Mouse (Mus musculus) cortical plate, adult 2 months (tissue): ENCODE data around the gene Syt7.

Source experiments
- CTCF ChIP-seq: fragments of 200-500 bp; IDR thresholded peaks from 2 replicates; pipeline ENCODE4 v1.5.1; 2011; ENCODE audit warnings: mild to moderate bottlenecking, control low read depth, low read length; ENCODE audit not compliant: insufficient read depth; ENCODE audit errors: extremely low read depth
- POLR2A ChIP-seq: fragments of 200-500 bp; IDR thresholded peaks from 2 replicates; pipeline ENCODE4 v1.6.1; 2011; ENCODE audit warnings: mild to moderate bottlenecking, low read length, control low read depth; ENCODE audit not compliant: insufficient read depth; ENCODE audit errors: extremely low read depth

DNA sequence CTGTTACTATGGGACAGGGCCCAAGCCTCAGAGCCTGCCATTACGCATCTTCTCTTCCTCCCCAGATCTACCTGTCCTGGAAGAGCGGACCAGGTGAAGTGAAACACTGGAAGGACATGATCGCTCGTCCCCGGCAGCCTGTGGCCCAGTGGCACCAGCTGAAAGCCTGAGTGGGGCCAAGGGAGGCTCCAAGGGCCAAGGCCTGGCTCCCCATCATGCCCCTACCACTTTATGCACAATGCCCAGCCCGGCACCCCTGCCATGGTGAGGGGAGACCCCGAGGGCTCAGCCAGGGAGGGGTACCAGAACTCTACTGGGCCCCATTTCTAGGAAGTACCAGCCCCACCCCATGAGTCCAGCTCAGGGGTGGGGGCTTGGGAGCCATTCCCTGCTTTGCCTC lies 59.4 kb downstream of the Syt7 start:
- no peak for TF ChIP-seq CTCF
- no peak for TF ChIP-seq POLR2A
